Mouse (Mus musculus) neural tube, embryonic 11.5 days (tissue): Measurements from ENCODE around the gene Arf3. TPM values are rescaled to one million over a fixed set of nuclear protein-coding genes. Genes with fewer than 3 reads are reported as not detected.
A peak's percentile ranks its signal among the peaks of the same experiment; 100 is the strongest.

Experiments used
- ATAC-seq: fragments of 200-750 bp; cut with Nextera tagmentation; 2 replicates; pipeline ENCODE4 v1.8.0; 2017; ENCODE audit warnings: moderate number of reproducible peaks, mild to moderate bottlenecking, moderate TSS enrichment, moderate library complexity; ENCODE audit not compliant: insufficient read depth, low FRiP score, low TSS enrichment
- DNase-seq: peaks from one replicate; pipeline ENCODE4 v3.0.0-alpha.2; 2015; ENCODE audit warnings: low spot score
- H3K27ac ChIP-seq: fragments of 300-500 bp; sonication (generic); 2 replicates; pipeline ENCODE4 v1.5.1; 2014; ENCODE audit warnings: low read depth, mild to moderate bottlenecking, low read length
- H3K27me3 ChIP-seq: fragments of 300-500 bp; sonication (generic); 2 replicates; pipeline ENCODE4 v1.6.1; 2014; ENCODE audit warnings: mild to moderate bottlenecking, low read length, mixed read lengths; ENCODE audit not compliant: control insufficient read depth, insufficient read depth
- H3K36me3 ChIP-seq: fragments of 300-500 bp; sonication (generic); 2 replicates; pipeline ENCODE4 v1.6.1; 2014; ENCODE audit warnings: mild to moderate bottlenecking, low read length, moderate library complexity, mixed read lengths; ENCODE audit not compliant: control insufficient read depth, insufficient read depth
- H3K4me1 ChIP-seq: fragments of 300-500 bp; sonication (generic); 2 replicates; pipeline ENCODE4 v1.6.1; 2014; ENCODE audit warnings: low read length, mixed read lengths; ENCODE audit not compliant: control insufficient read depth, insufficient read depth
- H3K4me2 ChIP-seq: fragments of 300-500 bp; sonication (generic); 2 replicates; pipeline ENCODE4 v1.6.1; 2014; ENCODE audit warnings: low read depth, mild to moderate bottlenecking, moderate library complexity
- H3K4me3 ChIP-seq: fragments of 300-500 bp; sonication (generic); 2 replicates; pipeline ENCODE4 v1.5.1; 2014; ENCODE audit warnings: low read depth, low read length
- H3K9ac ChIP-seq: fragments of 300-500 bp; sonication (generic); 2 replicates; pipeline ENCODE4 v1.6.1; 2014; ENCODE audit warnings: mild to moderate bottlenecking, low read length
- H3K9me3 ChIP-seq: fragments of 300-500 bp; sonication (generic); 2 replicates; pipeline ENCODE4 v1.6.1; 2016; ENCODE audit warnings: low read length; ENCODE audit not compliant: control insufficient read depth
- WGBS: fragments of 180-500 bp; shearing (Covaris S2); extraction: QIAGEN DNeasy Blood & Tissue Kit; methylation state at CpG from one replicate; pipeline ENCODE4 v1.1.7; 2014; 5-methylcytosine and 5-hydroxymethylcytosine counted together
- polyA plus RNA-seq: library from polyadenylated mRNA; unstranded; fragments of >200 nt; fragmentation: Nextera tagmentation; extraction: Ambion mirVana; gene quantifications from 2 replicates; pipeline ENCODE4 v1.2.1, GENCODE M21; 2014

Arf3 gene
- polyA plus RNA-seq, 1 experiment from 2014 or later: 44.0 TPM

DNA sequence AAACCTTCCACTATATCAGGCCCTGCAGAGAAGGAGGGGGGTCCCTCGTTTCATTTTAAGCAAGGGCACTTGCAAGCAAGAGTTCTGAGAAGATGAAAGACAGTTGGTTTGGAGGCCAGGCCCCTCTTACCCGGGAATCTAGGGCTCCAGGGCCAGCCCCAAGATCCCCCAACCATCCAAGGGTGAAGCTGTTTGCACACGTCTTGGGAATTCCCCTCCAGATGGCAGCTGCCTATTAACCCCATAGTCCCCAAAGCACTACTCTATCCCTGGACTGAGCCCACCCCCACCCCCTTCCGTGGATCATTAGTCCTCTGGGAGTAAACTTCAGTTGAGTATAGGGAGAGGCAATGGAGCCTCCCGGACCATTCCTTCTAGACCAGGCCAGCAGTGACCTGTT lies 12.5 kb upstream of the Arf3 start:
- Histone ChIP-seq H3K4me1 (peaks cover 20% of the 10 kb centered on the region), H3K27ac (no peak overlapping the region), H3K36me3 (no peaks in the 10 kb centered on the region), H3K9me3 (no peaks in the 10 kb centered on the region), H3K4me3 (no peak overlapping the region), H3K27me3 (peaks cover 100% of the 10 kb centered on the region), H3K4me2 (no peak overlapping the region), H3K9ac (no peak overlapping the region)
- ATAC-seq (no peak), DNase-seq (peak; percentile 8)
- under 1% methylated on average over 5 of the region's 5 CpGs for WGBS

DNA sequence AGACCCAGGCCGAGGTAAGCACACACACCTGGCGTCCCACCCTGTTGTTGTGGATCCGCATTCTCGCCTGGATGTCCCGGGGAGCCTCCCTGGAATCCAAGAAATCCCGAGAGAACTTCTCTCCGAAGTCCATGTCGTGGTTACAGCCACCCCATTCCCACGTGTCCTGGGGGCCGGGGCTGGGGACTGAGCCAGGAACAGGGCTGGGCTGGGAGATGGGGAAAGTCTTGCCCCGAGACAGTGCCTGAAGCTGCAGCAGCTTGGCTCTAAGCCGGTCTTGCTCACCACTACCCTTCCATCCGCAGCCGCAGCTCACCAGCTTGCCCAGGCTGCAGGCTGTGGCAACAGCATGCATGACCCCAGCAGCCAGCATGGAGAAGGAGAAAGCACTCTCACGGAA lies 11.1 kb upstream of the Arf3 start:
- H3K4me2 ChIP-seq: no peak overlapping the region
- no peaks in the 10 kb centered on the region for H3K9me3 ChIP-seq
- peaks cover 94% of the 10 kb centered on the region for H3K27me3 ChIP-seq
- H3K4me3 ChIP-seq: no peak overlapping the region
- DNase-seq (no peak), ATAC-seq (no peak)
- H3K36me3 ChIP-seq: no peaks in the 10 kb centered on the region
- 4% methylated on average over 15 of the region's 15 CpGs for WGBS
- H3K9ac ChIP-seq: no peak overlapping the region
- peaks cover 20% of the 10 kb centered on the region for H3K4me1 ChIP-seq
- no peak overlapping the region for H3K27ac ChIP-seq

DNA sequence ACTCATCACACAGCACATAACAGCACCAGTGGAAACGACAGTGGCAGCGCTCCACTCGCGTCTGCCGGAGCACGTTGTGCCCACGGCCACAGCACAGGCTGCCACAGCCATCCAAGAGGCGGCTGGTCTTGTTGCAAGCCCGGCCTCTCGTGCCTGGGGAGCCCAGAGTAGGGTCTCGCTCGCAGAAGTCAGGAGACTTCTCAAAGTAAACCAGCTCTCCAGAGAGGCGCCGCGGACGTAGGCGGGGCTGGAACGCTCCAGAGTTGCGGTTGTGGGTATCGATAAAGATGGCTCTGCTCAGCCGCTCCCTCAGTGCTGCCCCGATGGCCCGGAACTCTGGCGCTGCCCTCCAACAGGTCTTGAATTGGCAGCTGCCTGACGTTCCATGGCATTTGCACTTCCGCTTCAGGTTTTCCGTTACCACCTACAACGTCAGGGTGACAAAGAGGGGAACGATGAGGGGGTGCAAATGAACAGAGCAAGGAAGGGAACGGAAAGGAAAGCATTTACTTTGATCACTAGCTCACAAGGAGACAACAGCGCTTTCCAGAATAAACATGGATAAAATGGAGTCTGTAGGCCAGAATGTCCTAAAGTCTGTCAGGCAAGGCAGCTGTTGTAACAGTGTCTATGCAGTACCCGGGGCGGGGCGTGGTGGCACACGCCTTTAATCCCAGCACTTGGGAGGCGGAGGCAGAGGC lies 9.6 kb upstream of the Arf3 start:
- ATAC-seq (no peak), DNase-seq (peak; percentile 44)
- peaks cover 85% of the 10 kb centered on the region for H3K27me3 ChIP-seq
- WGBS: 2% methylated on average over 36 of the region's 36 CpGs
- no peaks in the 10 kb centered on the region for H3K9me3 ChIP-seq
- H3K27ac ChIP-seq: no peak overlapping the region
- H3K4me3 ChIP-seq: peak overlapping the region; percentile 16
- peak overlapping the region; percentile 37 for H3K4me2 ChIP-seq
- peaks cover 16% of the 10 kb centered on the region for H3K4me1 ChIP-seq
- no peak overlapping the region for H3K9ac ChIP-seq
- no peaks in the 10 kb centered on the region for H3K36me3 ChIP-seq

DNA sequence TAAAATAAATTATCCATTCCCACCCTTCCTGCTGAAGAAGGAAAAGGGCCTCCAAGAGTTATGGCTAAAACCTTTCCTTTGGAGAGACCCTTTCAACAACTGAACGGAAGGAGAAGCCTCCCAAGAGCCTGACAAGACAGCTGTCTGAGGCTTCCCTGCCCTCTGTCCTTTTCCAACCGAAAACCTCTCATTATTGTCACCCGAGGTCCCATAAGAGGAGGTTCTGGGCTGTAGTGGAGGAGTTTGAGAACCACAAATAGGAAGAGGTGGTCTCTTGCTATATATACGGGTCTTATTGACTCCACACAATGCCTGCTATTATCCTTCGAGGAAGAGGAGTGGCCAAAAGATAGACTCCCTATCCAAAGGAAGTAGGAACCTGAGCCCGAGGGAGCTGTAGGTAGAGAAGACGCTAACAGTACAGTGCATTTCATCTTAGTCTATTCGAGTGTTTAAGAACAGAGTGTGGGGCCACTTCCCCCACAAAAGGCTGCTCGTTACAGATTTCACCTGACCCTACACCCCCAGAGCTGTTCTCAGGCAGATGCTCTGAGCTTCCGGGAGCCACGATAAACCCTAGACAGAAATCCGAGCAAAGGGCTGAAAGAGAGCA lies 8.9 kb upstream of the Arf3 start:
- no peak overlapping the region for H3K27ac ChIP-seq
- H3K9ac ChIP-seq: no peak overlapping the region
- H3K36me3 ChIP-seq: no peaks in the 10 kb centered on the region
- H3K4me1 ChIP-seq: peaks cover 16% of the 10 kb centered on the region
- 3% methylated on average over 12 of the region's 12 CpGs for WGBS
- peak overlapping the region; percentile 37; the same call in 1 of the 2 replicates for H3K4me2 ChIP-seq
- H3K9me3 ChIP-seq: no peaks in the 10 kb centered on the region
- ATAC-seq: no peak
- peak overlapping the region; percentile 16 for H3K4me3 ChIP-seq
- H3K27me3 ChIP-seq: peaks cover 77% of the 10 kb centered on the region
- no peak for DNase-seq

DNA sequence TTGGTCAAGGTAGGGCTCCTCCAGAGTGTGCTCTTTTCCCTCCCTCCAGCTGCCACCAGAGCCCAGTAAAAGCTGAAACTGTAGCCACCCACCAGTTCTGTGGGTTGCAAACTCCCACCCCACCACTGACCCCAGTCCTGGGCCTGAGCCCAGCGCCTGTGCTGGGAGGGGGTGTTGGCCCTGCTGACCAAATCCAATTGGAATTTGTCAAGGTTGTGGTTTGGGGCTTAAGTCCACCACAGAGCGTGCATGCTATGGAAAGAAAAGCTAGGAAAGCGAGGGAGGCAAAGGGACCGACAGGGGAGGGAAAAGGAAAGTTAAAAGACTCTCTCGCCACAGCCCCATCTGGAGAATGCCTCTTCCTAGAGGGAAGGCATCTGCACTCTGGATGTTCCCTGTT lies 5.2 kb upstream of the Arf3 start:
- ATAC-seq (no peak), DNase-seq (no peak)
- Histone ChIP-seq H3K4me3 (no peak overlapping the region), H3K4me1 (peaks cover 8% of the 10 kb centered on the region; the same call in 1 of the 2 replicates), H3K36me3 (no peaks in the 10 kb centered on the region), H3K27ac (no peak overlapping the region), H3K4me2 (no peak overlapping the region), H3K27me3 (peaks cover 46% of the 10 kb centered on the region), H3K9ac (no peak overlapping the region), H3K9me3 (no peaks in the 10 kb centered on the region)
- 12% methylated on average over 5 of the region's 5 CpGs for WGBS

DNA sequence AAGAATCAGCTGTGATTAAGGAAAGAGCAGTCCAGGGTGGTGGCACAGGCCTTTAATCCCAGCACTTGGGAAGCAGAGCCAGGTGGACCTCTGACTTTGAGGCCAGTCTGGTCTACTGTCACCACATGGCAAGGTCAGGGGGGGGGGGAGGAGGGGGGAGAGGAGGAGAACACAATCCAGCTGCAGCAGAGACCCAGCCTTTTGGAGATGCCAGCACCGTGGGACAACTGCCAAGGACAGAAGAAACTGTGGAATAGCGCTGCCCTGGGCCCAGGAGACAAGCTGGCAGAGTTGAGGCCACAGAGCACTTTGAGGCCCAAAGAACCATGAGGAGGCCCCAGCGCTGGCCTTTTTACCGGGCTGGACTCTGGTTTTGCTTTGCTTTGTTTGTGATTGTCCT lies 2.9 kb upstream of the Arf3 start:
- Histone ChIP-seq H3K4me3 (no peak overlapping the region), H3K4me1 (peaks cover 3% of the 10 kb centered on the region; the same call in 1 of the 2 replicates), H3K36me3 (no peaks in the 10 kb centered on the region), H3K27ac (no peak overlapping the region), H3K4me2 (no peak overlapping the region), H3K9ac (no peak overlapping the region), H3K9me3 (no peaks in the 10 kb centered on the region), H3K27me3 (peaks cover 23% of the 10 kb centered on the region)
- DNase-seq (no peak), ATAC-seq (no peak)
- WGBS: 64% methylated on average over 4 of the region's 4 CpGs

DNA sequence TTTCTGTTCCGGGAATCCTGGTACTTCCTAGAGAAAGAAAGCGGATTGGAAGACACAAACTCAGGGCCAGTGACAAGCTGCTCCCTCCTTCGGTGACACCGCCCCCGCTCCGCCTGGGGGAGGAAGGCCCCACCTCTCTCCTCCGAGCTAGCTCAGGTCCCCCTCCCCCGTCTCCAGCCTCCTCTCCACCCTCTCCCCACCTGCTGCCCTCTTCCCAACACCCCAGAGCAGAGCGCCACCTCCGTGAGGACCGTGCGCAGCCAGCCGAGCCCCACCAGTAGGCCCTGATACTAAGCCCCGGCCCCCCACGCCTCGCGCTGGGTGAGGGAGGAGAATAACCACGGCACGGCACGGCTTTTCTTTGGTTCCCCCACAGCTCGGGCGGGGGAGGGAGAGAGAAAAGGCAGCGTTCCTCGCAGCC lies 803 bp downstream of the Arf3 start:
- peak; percentile 82 for DNase-seq
- Histone ChIP-seq H3K27ac (peak overlapping the region; percentile 73), H3K27me3 (peaks cover 6% of the 10 kb centered on the region), H3K4me1 (peaks cover 3% of the 10 kb centered on the region; the same call in 1 of the 2 replicates), H3K4me2 (peak overlapping the region; percentile 90), H3K4me3 (peak overlapping the region; percentile 98), H3K36me3 (0 out of 2 replicates have a peak, but pooled peaks cover 2% of the 10 kb centered on the region), H3K9me3 (no peaks in the 10 kb centered on the region), H3K9ac (peak overlapping the region; percentile 93)
- peak; percentile 59 for ATAC-seq
- WGBS: 0% methylated on average over 24 of the region's 24 CpGs

DNA sequence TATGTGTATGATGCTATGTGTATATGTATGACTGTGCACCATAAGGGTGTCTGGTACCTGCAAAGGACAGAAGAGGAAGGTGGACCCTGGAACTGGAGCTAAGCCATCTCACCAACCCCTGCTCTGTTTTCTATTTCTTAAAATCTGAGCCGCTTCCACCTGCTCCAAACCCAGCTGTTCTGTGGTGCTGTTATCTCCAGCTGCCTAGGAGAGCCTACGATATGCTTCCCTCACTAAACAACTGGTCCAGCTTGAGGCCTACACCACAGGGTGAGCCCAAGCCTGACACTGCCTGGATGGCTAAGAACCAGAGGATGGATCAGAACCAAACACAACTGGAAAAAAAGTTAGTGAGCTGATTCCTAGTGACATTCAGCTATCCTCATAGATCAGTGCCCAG lies 8.9 kb downstream of the Arf3 start:
- Histone ChIP-seq H3K9ac (no peak overlapping the region), H3K27ac (no peak overlapping the region), H3K9me3 (no peaks in the 10 kb centered on the region), H3K27me3 (no peaks in the 10 kb centered on the region), H3K36me3 (0 out of 2 replicates have a peak, but pooled peaks cover 2% of the 10 kb centered on the region), H3K4me1 (no peaks in the 10 kb centered on the region), H3K4me2 (no peak overlapping the region), H3K4me3 (no peak overlapping the region)
- ATAC-seq (no peak), DNase-seq (no peak)
- WGBS: 93% methylated on average over 2 of the region's 2 CpGs

DNA sequence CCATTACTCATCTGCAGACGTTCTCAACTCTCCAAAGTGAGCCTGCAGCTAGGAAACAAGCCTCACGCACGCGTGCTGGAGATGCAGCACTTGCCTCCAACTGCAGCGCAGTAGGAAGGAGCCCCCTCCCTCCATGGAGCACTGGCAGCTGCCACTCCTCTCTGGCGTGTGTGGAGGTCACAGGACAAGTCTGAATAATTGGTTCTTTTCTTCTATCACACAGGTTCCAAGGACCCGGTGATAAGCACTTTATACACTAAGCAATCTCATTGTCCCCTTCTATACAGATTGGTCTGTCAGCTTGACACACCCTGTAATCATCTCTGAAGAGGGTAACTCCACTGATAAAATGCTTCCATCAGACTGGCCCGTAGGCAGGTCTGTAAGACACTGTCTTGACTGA lies 10.0 kb downstream of the Arf3 start:
- H3K4me1 ChIP-seq: no peaks in the 10 kb centered on the region
- H3K9me3 ChIP-seq: no peaks in the 10 kb centered on the region
- no peak for ATAC-seq
- H3K27ac ChIP-seq: no peak overlapping the region
- no peak for DNase-seq
- H3K4me2 ChIP-seq: no peak overlapping the region
- no peaks in the 10 kb centered on the region for H3K27me3 ChIP-seq
- H3K9ac ChIP-seq: no peak overlapping the region
- no peak overlapping the region for H3K4me3 ChIP-seq
- H3K36me3 ChIP-seq: no peaks in the 10 kb centered on the region
- 82% methylated on average over 8 of the region's 8 CpGs for WGBS
